Mouse (Mus musculus): Measurements from ENCODE around the gene Trim31. TPM values are rescaled to one million over a fixed set of nuclear protein-coding genes. Genes with fewer than 3 reads are reported as not detected.

Trim31 gene
- 53.7 and 56.2 TPM in 2 replicates for polyA plus RNA-seq (2015; fragmentation: Nextera tagmentation; extraction: Ambion mirVana)

GRCm38 (mm10) chr17:36897552-36898205 is at the start of gene Trim31:
Gene Trim31, plus strand, starts transcription at chr17:36898118.
- Histone ChIP-seq H3K4me3 (ENCODE audit: low read depth, low read length) (peak within 1 kb of the TSS; percentile 38), H3K4me2 (replicated peaks; ENCODE audit: low read depth) (peak within 1 kb of the TSS; percentile 73), H3K9me3 (ENCODE audit: control insufficient read depth) (no peaks in the 10 kb centered on the region), H3K27ac (ENCODE audit: low read depth, low read length) (peak within 1 kb of the TSS; percentile 96), H3K36me3 (ENCODE audit: control insufficient read depth, insufficient read depth) (no peaks in the 10 kb centered on the region), H3K27me3 (replicated peaks; ENCODE audit: control insufficient read depth, insufficient read depth, low read length) (no peaks in the 10 kb centered on the region), H3K9ac (ENCODE audit: low read depth, low read length) (peak within 1 kb of the TSS; percentile 48), H3K4me1 (replicated peaks; ENCODE audit: control insufficient read depth, insufficient read depth, low read length) (no peaks in the 10 kb centered on the region)
- WGBS = 30% methylated on average over 6 of the region's 6 CpGs
- peak; percentile 70 for ATAC-seq
- TF ChIP-seq CTCF (IDR thresholded peaks at IDR 0.05; ENCODE audit: low read depth) = no peak

- H3K27me3 ChIP-seq (replicated peaks; ENCODE audit: control insufficient read depth, insufficient read depth, low read length) = no peaks in the 10 kb centered on the region
- no peak for TF ChIP-seq CTCF (IDR thresholded peaks at IDR 0.05; ENCODE audit: low read depth)
- H3K4me3 ChIP-seq (ENCODE audit: low read depth, low read length) = no peak overlapping the region
- peaks cover 10% of the 10 kb centered on the region; the same call in 1 of the 2 replicates for H3K4me1 ChIP-seq (replicated peaks; ENCODE audit: control insufficient read depth, insufficient read depth, low read length)
- 70% methylated on average over 5 of the region's 5 CpGs for WGBS
- H3K9me3 ChIP-seq (ENCODE audit: control insufficient read depth) = no peaks in the 10 kb centered on the region
- H3K36me3 ChIP-seq (ENCODE audit: control insufficient read depth, insufficient read depth) = peaks cover 33% of the 10 kb centered on the region
- no peak overlapping the region for H3K9ac ChIP-seq (ENCODE audit: low read depth, low read length)
- no peak for ATAC-seq
- H3K27ac ChIP-seq (ENCODE audit: low read depth, low read length) = no peak overlapping the region
- no peak overlapping the region for H3K4me2 ChIP-seq (replicated peaks; ENCODE audit: low read depth)
Measured at GRCm38 (mm10) chr17:36848911-36849310, 49.0 kb upstream of the Trim31 start.

DNA sequence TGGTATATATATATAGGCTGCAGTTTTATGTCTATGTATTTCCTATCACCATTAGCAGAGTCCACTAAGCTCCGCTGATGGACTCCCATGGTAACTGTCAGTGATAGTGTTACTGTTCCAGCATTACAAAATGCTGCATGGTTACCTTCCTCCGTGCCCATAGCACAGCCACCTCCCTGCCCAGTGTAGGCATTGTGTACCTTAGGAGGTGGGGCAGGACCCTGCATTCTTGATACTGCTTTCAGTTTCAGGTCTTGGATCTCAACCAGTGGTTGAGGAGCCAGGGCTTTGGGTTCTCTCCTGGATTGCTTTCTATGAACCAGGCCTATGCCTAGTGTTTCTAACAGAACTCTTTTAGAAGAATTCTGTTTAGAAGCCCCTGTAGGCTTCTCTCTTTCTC is 47.9 kb upstream of the Trim31 start:
- no peak overlapping the region for H3K27ac ChIP-seq (ENCODE audit: low read depth, low read length)
- H3K9me3 ChIP-seq (ENCODE audit: control insufficient read depth) = no peaks in the 10 kb centered on the region
- H3K4me2 ChIP-seq (replicated peaks; ENCODE audit: low read depth) = no peak overlapping the region
- H3K9ac ChIP-seq (ENCODE audit: low read depth, low read length) = no peak overlapping the region
- H3K4me1 ChIP-seq (replicated peaks; ENCODE audit: control insufficient read depth, insufficient read depth, low read length) = peaks cover 6% of the 10 kb centered on the region; the same call in 1 of the 2 replicates
- 63% methylated on average over 2 of the region's 2 CpGs for WGBS
- H3K27me3 ChIP-seq (replicated peaks; ENCODE audit: control insufficient read depth, insufficient read depth, low read length) = no peaks in the 10 kb centered on the region
- H3K4me3 ChIP-seq (ENCODE audit: low read depth, low read length) = no peak overlapping the region
- peak; percentile 54 for ATAC-seq
- no peak for TF ChIP-seq CTCF (IDR thresholded peaks at IDR 0.05; ENCODE audit: low read depth)
- H3K36me3 ChIP-seq (ENCODE audit: control insufficient read depth, insufficient read depth) = peaks cover 42% of the 10 kb centered on the region

GRCm38 (mm10) chr17:36851200-36851599 is 46.7 kb upstream of the Trim31 start:
- WGBS = 44% methylated on average over 5 of the region's 5 CpGs
- no peak overlapping the region for H3K9ac ChIP-seq (ENCODE audit: low read depth, low read length)
- peaks cover 5% of the 10 kb centered on the region; the same call in 1 of the 2 replicates for H3K4me1 ChIP-seq (replicated peaks; ENCODE audit: control insufficient read depth, insufficient read depth, low read length)
- no peak overlapping the region for H3K4me2 ChIP-seq (replicated peaks; ENCODE audit: low read depth)
- peak; percentile 62; the same call in 1 of the 2 replicates for ATAC-seq
- H3K4me3 ChIP-seq (ENCODE audit: low read depth, low read length) = no peak overlapping the region
- no peak overlapping the region for H3K27ac ChIP-seq (ENCODE audit: low read depth, low read length)
- peaks cover 44% of the 10 kb centered on the region for H3K36me3 ChIP-seq (ENCODE audit: control insufficient read depth, insufficient read depth)
- TF ChIP-seq CTCF (IDR thresholded peaks at IDR 0.05; ENCODE audit: low read depth) = no peak
- H3K9me3 ChIP-seq (ENCODE audit: control insufficient read depth) = no peaks in the 10 kb centered on the region
- H3K27me3 ChIP-seq (replicated peaks; ENCODE audit: control insufficient read depth, insufficient read depth, low read length) = no peaks in the 10 kb centered on the region

DNA sequence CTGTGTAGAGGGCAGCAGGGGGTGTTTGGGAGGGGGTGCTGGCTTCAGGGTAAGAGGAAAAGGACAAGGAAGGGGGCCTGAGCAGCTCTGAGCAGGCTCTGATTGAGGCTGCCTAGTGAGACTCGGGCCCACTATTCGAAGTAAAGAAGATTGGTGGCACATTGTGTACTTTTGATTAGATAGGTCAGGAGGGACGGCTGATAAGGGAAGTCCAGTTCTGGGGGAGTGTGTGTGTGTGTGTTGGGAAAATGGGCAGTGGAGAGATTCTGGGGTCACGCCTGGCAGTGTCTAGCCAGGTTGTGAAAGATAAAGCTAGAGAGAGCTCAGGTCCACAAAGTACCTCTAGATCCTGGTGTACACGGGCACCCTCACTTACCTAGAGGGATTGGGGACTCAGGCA is 46.3 kb upstream of the Trim31 start:
- ATAC-seq = peak; percentile 24; the same call in 1 of the 2 replicates
- H3K36me3 ChIP-seq (ENCODE audit: control insufficient read depth, insufficient read depth) = peaks cover 49% of the 10 kb centered on the region
- H3K4me1 ChIP-seq (replicated peaks; ENCODE audit: control insufficient read depth, insufficient read depth, low read length) = peaks cover 5% of the 10 kb centered on the region; the same call in 1 of the 2 replicates
- no peak overlapping the region for H3K4me3 ChIP-seq (ENCODE audit: low read depth, low read length)
- no peak overlapping the region; the same call in 1 of the 2 replicates for H3K27ac ChIP-seq (ENCODE audit: low read depth, low read length)
- H3K4me2 ChIP-seq (replicated peaks; ENCODE audit: low read depth) = no peak overlapping the region
- H3K27me3 ChIP-seq (replicated peaks; ENCODE audit: control insufficient read depth, insufficient read depth, low read length) = no peaks in the 10 kb centered on the region
- TF ChIP-seq CTCF (IDR thresholded peaks at IDR 0.05; ENCODE audit: low read depth) = no peak
- no peak overlapping the region for H3K9ac ChIP-seq (ENCODE audit: low read depth, low read length)
- no peaks in the 10 kb centered on the region for H3K9me3 ChIP-seq (ENCODE audit: control insufficient read depth)
- 39% methylated on average over 5 of the region's 5 CpGs for WGBS

DNA sequence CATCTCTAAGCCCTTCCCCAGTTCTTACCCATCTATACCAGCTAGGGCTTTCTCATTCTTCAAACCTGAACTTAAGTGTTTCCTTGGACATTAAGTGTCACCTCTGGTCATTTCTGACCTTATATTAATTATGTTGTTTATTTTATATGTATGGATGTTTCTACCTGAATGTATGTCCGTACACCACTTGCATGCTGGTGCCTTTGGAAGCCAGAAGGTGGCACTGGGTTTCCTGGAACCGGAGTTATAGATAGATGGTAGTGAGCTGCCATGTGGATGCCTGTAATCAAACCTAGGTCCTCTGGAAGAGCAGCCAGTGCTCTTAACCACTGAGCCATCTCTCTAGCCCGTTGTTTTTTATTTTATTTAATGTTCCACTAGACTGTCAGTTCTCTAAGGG is 42.4 kb upstream of the Trim31 start:
- no peak overlapping the region for H3K4me2 ChIP-seq (replicated peaks; ENCODE audit: low read depth)
- H3K36me3 ChIP-seq (ENCODE audit: control insufficient read depth, insufficient read depth) = peaks cover 71% of the 10 kb centered on the region
- no peak overlapping the region for H3K27ac ChIP-seq (ENCODE audit: low read depth, low read length)
- ATAC-seq = no peak
- no peak overlapping the region for H3K4me3 ChIP-seq (ENCODE audit: low read depth, low read length)
- no peaks in the 10 kb centered on the region for H3K9me3 ChIP-seq (ENCODE audit: control insufficient read depth)
- 89% methylated on average over 3 of the region's 3 CpGs for WGBS
- peaks cover 5% of the 10 kb centered on the region; the same call in 1 of the 2 replicates for H3K4me1 ChIP-seq (replicated peaks; ENCODE audit: control insufficient read depth, insufficient read depth, low read length)
- TF ChIP-seq CTCF (IDR thresholded peaks at IDR 0.05; ENCODE audit: low read depth) = peak; percentile 23; the same call in 1 of the 2 replicates
- no peak overlapping the region for H3K9ac ChIP-seq (ENCODE audit: low read depth, low read length)
- no peaks in the 10 kb centered on the region for H3K27me3 ChIP-seq (replicated peaks; ENCODE audit: control insufficient read depth, insufficient read depth, low read length)

Data from intestine, postnatal 0 days (tissue).